Mouse (Mus musculus): Measurements from ENCODE around the gene Susd2.

GRCm38 (mm10) chr10:75688598-75688997, 44.8 kb upstream of the Susd2 start:
- no peak for TF ChIP-seq CTCF (IDR thresholded peaks at IDR 0.05; ENCODE audit: low read depth)
- no peak for TF ChIP-seq EP300 (IDR thresholded peaks at IDR 0.05; ENCODE audit: low read depth)

Measured in liver, embryonic 14.5 days (tissue).